Mouse (Mus musculus) thymus, postnatal 10 days (tissue): Measurements from ENCODE around the gene Dnmt3b.
A peak's percentile ranks its signal among the peaks of the same experiment; 100 is the strongest.
"Not testable (repeated sequence)": the region's sequence is repeated elsewhere in the genome, so short reads cannot be mapped to it uniquely, and the experiment has no call there.

ENCODE experiments used
- DNase-seq, 2 experiments: peaks; one replicate each; pipeline ENCODE4 v3.0.0; 2021; ENCODE audit warnings: low spot score in 2 of 2

Dnmt3b gene

GRCm38 (mm10) chr2:153633259-153633658, 16.0 kb upstream of the Dnmt3b start:
- no peak for DNase-seq

- no peak for DNase-seq
Observed at GRCm38 (mm10) chr2:153638977-153639680, 10.1 kb upstream of the Dnmt3b start.

- no peak for DNase-seq
Observed at GRCm38 (mm10) chr2:153642496-153642895, 6.8 kb upstream of the Dnmt3b start.

DNA sequence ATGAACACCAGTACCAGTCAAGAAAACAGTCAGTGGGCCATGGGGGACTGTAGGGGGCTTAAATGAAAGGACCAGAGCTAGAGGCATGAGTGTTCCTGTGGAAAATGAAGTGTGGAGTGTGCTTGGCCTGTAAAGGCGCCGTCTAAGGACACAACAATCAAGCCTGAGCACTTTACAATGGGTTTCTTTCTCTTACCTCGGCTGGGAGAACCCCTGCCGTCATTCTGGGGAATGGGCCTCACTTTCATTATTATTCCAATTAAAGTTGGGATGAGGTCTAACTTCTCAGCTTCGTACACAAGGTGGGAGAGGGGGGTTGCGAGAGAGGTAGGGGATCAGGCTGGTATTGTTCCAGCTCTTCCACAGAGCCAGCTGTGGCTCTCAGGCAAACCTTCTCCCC, 6.3 kb upstream of the Dnmt3b start:
- DNase-seq, result no peak

GRCm38 (mm10) chr2:153648773-153649297, 415 bp upstream of the Dnmt3b start:
- DNase-seq, result peak in 1 of 2 experiments; percentile 6

DNA sequence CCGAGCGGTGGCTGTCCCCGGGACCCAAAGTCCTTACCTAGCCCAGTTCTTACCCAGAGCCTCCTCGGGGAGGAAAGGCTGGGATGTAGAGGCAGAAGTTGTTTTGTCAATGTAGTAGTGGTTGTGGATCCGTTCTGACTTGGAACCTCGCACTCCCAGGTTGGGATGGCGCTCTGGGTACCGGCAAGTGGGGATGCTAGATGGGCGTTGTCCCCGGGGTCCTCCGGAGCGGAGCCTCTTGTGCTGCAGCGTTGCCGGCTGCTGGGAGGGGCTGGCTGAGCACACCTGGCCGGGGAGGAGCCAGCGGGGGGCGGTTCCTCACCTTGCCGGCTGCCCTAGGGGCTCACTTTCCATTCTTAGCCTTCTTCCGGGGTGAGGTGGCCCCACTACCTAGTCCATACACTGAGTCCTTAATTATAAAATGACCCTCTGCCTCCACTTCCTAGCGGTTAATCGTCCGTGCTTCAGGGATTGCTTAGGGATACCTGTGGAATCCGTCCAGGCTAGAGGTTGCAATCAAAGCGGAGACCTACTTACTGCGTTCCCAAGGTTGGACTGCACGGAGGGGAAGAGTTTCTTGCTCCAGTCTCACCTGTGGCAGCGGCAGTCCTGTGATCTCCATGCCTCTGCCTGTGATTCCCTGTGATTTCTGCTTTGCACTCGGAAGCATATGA, 901 bp downstream of the Dnmt3b start:
- DNase-seq, result peak; percentile 23 to 39

GRCm38 (mm10) chr2:153651681-153652080, 2.4 kb downstream of the Dnmt3b start:
- DNase-seq, result no peak

DNA sequence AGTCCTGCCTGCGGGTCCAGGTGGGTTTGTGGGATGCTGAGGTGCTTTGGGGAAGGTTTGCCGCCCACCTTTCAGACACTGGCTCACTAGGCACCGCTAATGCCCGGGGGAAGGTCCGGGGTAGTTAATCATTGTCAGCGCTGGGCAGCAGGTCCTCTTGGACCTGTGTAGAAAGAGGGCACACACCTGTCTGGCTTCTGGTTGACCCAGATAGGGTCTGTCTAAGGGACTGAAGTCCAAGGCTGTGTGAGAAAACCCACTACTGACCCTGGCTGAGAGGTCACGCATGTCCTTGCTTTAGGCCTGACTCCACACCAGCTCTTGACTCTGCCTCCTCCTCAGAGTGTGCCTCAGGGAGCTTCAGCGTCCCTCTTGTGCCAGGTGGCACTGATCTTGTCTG, 8.4 kb downstream of the Dnmt3b start:
- not testable (repeated sequence) for DNase-seq

- DNase-seq, result no peak
Observed at GRCm38 (mm10) chr2:153660616-153661015, 11.4 kb downstream of the Dnmt3b start.

GRCm38 (mm10) chr2:153665401-153665800, 16.2 kb downstream of the Dnmt3b start:
- no peak for DNase-seq

DNA sequence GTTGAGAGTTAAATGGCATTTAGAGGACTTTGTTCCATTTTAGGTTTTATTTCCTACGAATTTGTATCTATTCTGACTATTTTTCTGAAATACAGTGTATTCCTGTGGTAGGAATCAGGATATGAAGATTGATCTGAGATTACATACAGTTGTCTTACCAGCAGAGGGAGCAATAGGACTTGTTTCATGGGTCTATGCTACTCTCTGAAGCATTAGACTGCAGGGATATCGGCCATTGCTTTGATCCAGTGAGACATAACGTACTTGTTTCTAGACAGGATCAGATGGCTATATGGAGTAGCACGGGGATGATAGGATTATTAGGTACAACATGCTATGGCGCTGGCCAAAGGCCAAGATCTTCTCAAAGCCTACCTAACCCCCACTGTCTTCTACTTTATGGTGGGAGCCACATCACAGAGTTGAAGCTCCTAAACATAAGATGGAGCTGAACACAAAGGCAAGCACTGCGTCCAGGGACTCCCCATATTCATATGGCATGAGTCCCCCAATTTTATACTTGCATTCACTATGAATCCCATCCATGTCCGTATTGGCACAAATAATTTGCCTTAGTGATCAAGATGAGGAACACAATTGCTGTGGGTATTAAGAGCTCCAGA, 19.6 kb downstream of the Dnmt3b start:
- DNase-seq, result peak in 1 of 2 experiments; percentile 59

- DNase-seq, result no peak
Observed at GRCm38 (mm10) chr2:153670111-153670510, 20.9 kb downstream of the Dnmt3b start.

GRCm38 (mm10) chr2:153672619-153673018, 23.4 kb downstream of the Dnmt3b start:
- no peak for DNase-seq

DNA sequence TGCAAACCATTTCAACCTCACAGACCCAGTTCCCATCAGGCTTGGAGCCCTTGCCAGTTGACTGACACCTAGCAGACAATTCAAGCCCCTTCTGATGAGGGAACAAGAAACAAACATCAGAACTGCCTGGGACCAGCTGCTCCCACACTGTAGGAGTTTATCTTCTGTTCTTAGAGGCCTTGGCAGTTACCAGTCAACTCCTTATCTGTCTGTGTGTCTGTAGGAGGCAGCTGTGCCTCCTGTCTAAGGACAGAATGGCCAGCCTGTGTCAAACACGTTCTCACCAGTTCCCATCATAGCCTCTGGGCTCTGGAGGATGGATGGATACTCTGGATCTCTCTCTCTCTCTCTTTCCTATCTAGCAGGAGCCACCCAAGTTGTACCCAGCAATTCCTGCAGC, 26.1 kb downstream of the Dnmt3b start:
- DNase-seq, result not testable (repeated sequence)

DNA sequence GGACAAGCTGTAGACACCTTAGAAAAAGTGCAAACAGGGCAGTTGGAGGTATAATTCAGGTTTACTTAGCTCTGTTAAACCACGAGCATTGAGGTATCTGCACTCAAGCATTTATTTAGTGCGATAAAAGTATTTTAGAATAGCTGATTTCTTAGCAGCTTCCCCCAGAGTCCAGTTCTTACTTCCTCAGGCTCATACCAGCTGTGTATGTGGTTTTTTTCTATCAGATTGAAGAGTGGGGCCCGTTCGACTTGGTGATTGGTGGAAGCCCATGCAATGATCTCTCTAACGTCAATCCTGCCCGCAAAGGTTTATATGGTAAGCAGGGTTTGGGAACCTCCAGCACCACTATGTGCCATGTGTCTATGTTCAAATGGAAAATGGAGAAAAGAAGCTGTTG, 27.7 kb downstream of the Dnmt3b start:
- no peak for DNase-seq

- no peak for DNase-seq
Observed at GRCm38 (mm10) chr2:153677550-153677949, 28.3 kb downstream of the Dnmt3b start.

DNA sequence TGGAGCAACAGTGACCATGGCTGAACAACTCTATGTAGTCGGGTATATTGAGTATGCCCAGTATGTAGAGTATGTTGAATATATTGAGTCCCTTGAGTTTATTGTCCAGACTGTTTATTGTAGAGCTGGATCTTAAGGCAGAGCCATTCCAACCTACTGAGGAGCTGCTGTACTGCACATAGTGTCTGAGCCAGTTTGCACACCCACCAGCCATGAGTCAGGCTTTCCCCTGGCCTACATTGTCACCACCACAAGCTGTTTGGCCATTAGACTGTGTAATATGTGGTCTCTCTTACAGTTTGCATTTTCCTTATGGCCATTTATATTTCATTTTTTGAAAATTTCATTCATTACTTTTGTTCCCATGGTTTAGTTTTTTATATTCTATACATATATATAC, 30.7 kb downstream of the Dnmt3b start:
- DNase-seq, result no peak

- not testable (repeated sequence) for DNase-seq
Observed at GRCm38 (mm10) chr2:153693413-153693812, 44.2 kb downstream of the Dnmt3b start.

- peak; percentile 29 to 77 for DNase-seq
Observed at GRCm38 (mm10) chr2:153694462-153695085, 45.3 kb downstream of the Dnmt3b start.

DNA sequence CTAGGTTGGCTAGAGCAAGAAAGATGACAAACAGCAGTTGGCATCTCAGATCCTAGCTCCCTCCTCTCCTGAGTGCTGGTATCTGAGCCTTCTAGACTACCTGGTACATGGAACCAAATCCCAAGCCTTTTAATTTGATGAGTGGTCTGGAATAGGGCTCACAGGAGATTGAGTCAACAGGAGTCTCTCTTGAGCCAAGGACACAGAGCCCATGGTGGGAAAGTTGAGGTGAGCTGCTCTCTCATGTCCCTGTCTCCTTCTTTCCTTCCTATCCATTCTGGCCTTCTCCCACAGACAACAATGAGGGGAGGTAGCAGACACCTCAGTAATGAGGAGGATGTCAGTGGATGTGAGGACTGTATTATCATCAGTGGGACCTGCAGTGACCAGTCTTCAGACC, 47.1 kb downstream of the Dnmt3b start, which contains the start of gene Dnmt3c:
Dnmt3c (plus strand) TSS at position 301 of the 400 bp plus-strand sequence.
- no peak for DNase-seq

- DNase-seq, result no peak
Observed at GRCm38 (mm10) chr2:153703389-153703788, 54.1 kb downstream of the Dnmt3b start.

DNA sequence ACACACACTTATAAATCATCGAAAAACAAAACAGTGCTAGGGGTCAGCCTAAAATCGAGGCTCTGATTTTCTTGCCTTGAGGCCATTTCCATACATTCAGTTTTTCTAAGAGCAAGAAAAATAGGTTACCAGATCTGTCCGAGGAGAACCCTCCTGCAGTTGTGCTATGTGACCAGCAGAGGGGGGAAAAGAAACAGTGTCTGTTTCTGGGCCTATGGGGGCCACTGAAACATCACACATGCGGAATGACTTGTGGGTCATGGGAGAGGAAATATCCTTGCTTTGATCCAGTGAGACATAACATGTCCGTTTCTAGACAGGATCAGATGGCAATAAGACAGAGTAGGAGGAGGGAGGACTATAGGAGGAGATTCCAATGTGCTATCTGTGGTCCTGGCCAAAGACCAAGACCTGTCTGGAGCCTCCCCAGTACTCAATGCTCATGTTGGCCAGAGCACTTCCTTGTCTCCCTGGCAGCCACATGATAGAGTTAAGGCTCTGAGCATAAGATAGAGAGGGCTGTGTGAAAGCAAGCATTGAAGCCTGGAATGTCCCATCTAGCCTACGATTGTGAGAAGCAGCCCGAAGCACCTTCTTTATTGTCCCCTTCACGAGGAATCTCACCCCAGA, 61.6 kb downstream of the Dnmt3b start:
- DNase-seq, result peak in 1 of 2 experiments; percentile 67
